Comparison of ENCODE assay signal across 23 mouse cellular contexts in genomic region chr2:131687449-131687848, GRCm38 (mm10).
A peak's percentile ranks its signal among the peaks of the same experiment; 100 is the strongest.
DNase-seq lines count a peak whose midpoint lies in the region; ATAC-seq and TF ChIP-seq lines count a peak whose summit lies in the region.
"Had no signal": no experiment of that assay in that cellular context is flagged by ENCODE, and none has a peak within 500 bp of the region (broad histone marks: within the 10 kb centered on the region; RNA-seq: fewer than 3 reads in every experiment).

No protein-coding gene starts in this region.

- no peak for DNase-seq in heart, adult 2 months
- DNase-seq in layer of hippocampus, adult 2 months (ENCODE audit: low spot score in 2 of 2): no peak
- DNase-seq in layer of hippocampus, adult 11-12 months (ENCODE audit: low spot score): no peak
- peak; percentile 44 for DNase-seq in NIH3T3 (ENCODE audit: low read depth)
- DNase-seq in retina, postnatal 1 day: no peak
- no peak for DNase-seq in left cerebral cortex, adult 11 months (ENCODE audit: low spot score)
- DNase-seq: cerebellum, adult 9-10 months; kidney, adult 11 months; liver; spleen, adult 18-20 months; thymus, postnatal 14 days had no signal

- no peaks in the 10 kb centered on the region for H3K27me3 ChIP-seq in heart, embryonic 13.5 days (replicated peaks)
- H3K27me3 ChIP-seq in heart, adult 2 months (ENCODE audit: control insufficient read depth, insufficient read depth, low read length): no peaks in the 10 kb centered on the region
- H3K27me3 ChIP-seq: embryonic facial prominence, embryonic 13.5 days; hindbrain, embryonic 15.5 days; neural tube, embryonic 15.5 days; Patski had no signal

- no peak for TF ChIP-seq EP300 in heart, adult 2 months (IDR thresholded peaks at IDR 0.05; ENCODE audit: insufficient read depth, low read depth, low read length)

- intact Hi-C loops in heart, adult 2 months (cut with DNase I): no loop called here

- no peak for ATAC-seq in heart, embryonic 13.5 days (ENCODE audit: extremely low read depth, insufficient number of reproducible peaks, low FRiP score, low TSS enrichment)
- ATAC-seq: forebrain, embryonic 16.5 days; inflammation-experienced regulatory T-cells, adult 6 months; Patski had no signal

- H3K4me1 ChIP-seq in heart, embryonic 13.5 days: peaks cover 36% of the 10 kb centered on the region
- no peaks in the 10 kb centered on the region; the same call in 1 of the 2 replicates for H3K4me1 ChIP-seq in heart, adult 2 months (ENCODE audit: control insufficient read depth, insufficient read depth, low read length)
- H3K4me1 ChIP-seq: hindbrain, embryonic 10.5 days; hindbrain, embryonic 15.5 days; neural tube, embryonic 15.5 days had no signal

- H3K9me3 ChIP-seq in heart, embryonic 13.5 days: no peaks in the 10 kb centered on the region
- H3K9me3 ChIP-seq: embryonic facial prominence, embryonic 13.5 days; G1E; hindbrain, embryonic 10.5 days; hindbrain, embryonic 15.5 days; neural tube, embryonic 15.5 days had no signal

- no peak for TF ChIP-seq CTCF in heart, adult 2 months (IDR thresholded peaks at IDR 0.05)
- TF ChIP-seq CTCF in layer of hippocampus, adult 2 months (conservative IDR thresholded peaks at IDR 0.05): no peak

- WGBS in heart, embryonic 13.5 days: 80% methylated on average over 2 of the region's 2 CpGs
- 76% methylated on average over 2 of the region's 2 CpGs for WGBS in heart, adult 2 months

- peak overlapping the region; percentile 84 for H3K27ac ChIP-seq in heart, embryonic 13.5 days (replicated peaks)
- no peak overlapping the region for H3K27ac ChIP-seq in heart, adult 2 months
- peak overlapping the region; percentile 68 for H3K27ac ChIP-seq in layer of hippocampus, adult 2 months
- H3K27ac ChIP-seq: embryonic facial prominence, embryonic 13.5 days; hindbrain, embryonic 10.5 days; hindbrain, embryonic 15.5 days; liver, embryonic 14.5 days; neural tube, embryonic 15.5 days had no signal

- H3K79me2 ChIP-seq in heart, adult 2 months (replicated peaks; ENCODE audit: control insufficient read depth, insufficient read depth, low read length): no peaks in the 10 kb centered on the region

- no peak overlapping the region for H3K4me3 ChIP-seq in heart, embryonic 13.5 days
- no peak overlapping the region for H3K4me3 ChIP-seq in heart, adult 2 months
- no peak overlapping the region for H3K4me3 ChIP-seq in layer of hippocampus, adult 2 months
- H3K4me3 ChIP-seq: embryonic facial prominence, embryonic 13.5 days; erythroblast, embryonic 14.5 days; hindbrain, embryonic 10.5 days; hindbrain, embryonic 15.5 days; neural tube, embryonic 15.5 days had no signal

- H3K4me2 ChIP-seq in heart, embryonic 13.5 days: no peak overlapping the region
- H3K4me2 ChIP-seq: embryonic facial prominence, embryonic 13.5 days; hindbrain, embryonic 15.5 days; lung, embryonic 14.5 days; neural tube, embryonic 15.5 days had no signal

- no peak overlapping the region for H3K9ac ChIP-seq in heart, embryonic 13.5 days
- H3K9ac ChIP-seq in heart, adult 2 months (ENCODE audit: low read depth, low read length): no peak overlapping the region
- H3K9ac ChIP-seq: embryonic facial prominence, embryonic 13.5 days; hindbrain, embryonic 15.5 days; liver, embryonic 14.5 days; lung, embryonic 14.5 days; neural tube, embryonic 15.5 days had no signal

- TF ChIP-seq POLR2A in heart, adult 2 months (IDR thresholded peaks at IDR 0.05; ENCODE audit: insufficient read depth, low read depth, low read length): no peak

- H3K36me3 ChIP-seq in heart, embryonic 13.5 days: no peaks in the 10 kb centered on the region
- H3K36me3 ChIP-seq in heart, adult 2 months (ENCODE audit: control insufficient read depth, insufficient read depth, low read length): peaks cover 5% of the 10 kb centered on the region; the same call in 1 of the 2 replicates
- H3K36me3 ChIP-seq: embryonic facial prominence, embryonic 13.5 days; G1E; hindbrain, embryonic 10.5 days; hindbrain, embryonic 15.5 days; neural tube, embryonic 15.5 days had no signal
